Mouse (Mus musculus) gastrocnemius, adult 2 months (tissue): ENCODE measurements around the gene Nodal. TPM values are rescaled to one million over a fixed set of nuclear protein-coding genes. Genes with fewer than 3 reads are reported as not detected.

Source experiments
- DNase-seq: peaks from one replicate; pipeline ENCODE4 v3.0.0; 2022
- H3K27ac ChIP-seq: fragments of 200-600 bp; 2 replicates; pipeline ENCODE4 v1.8.1; 2022; ENCODE audit warnings: mild to moderate bottlenecking
- H3K4me3 ChIP-seq: fragments of 200-600 bp; 2 replicates; pipeline ENCODE4 v1.8.1; 2022; ENCODE audit warnings: mild to moderate bottlenecking, moderate library complexity
- CTCF ChIP-seq: fragments of 200-600 bp; IDR thresholded peaks from 2 replicates; pipeline ENCODE4 v1.8.1; 2022; ENCODE audit warnings: antibody characterized with exemption, mild to moderate bottlenecking, moderate library complexity
- intact Hi-C: fragments of 180-260 bp; cut with DNase I; formaldehyde crosslinking; loops from one replicate; pipeline ENCODE4 v1.15.1; 2025
- total RNA-seq, 2 experiments: library from RNA; stranded (reverse); gene quantifications; 2 replicates each; pipeline ENCODE4 v1.2.3; 2021

The Nodal gene
- total RNA-seq, 2 experiments from 2014 or later: 0.15 TPM; not detected in 1

- DNase-seq: peak; percentile 75
- Histone ChIP-seq H3K4me3 (no peak overlapping the region), H3K27ac (no peak overlapping the region)
- TF ChIP-seq CTCF: peak; percentile 60
- intact Hi-C loops: no loop called here
These were observed 5.5 kb downstream of the Nodal start for GRCm38 (mm10) chr10:61423289-61423688.

- H3K4me3 ChIP-seq: no peak overlapping the region
- intact Hi-C loops: no loop called here
- H3K27ac ChIP-seq: peak overlapping the region; percentile 74
- TF ChIP-seq CTCF: no peak
- DNase-seq: no peak
These were observed 6.7 kb downstream of the Nodal start for GRCm38 (mm10) chr10:61424500-61424899.

GRCm38 (mm10) chr10:61425047-61425446 lies 7.3 kb downstream of the Nodal start:
- Histone ChIP-seq H3K27ac (peak overlapping the region; percentile 74; the same call in 1 of the 2 replicates), H3K4me3 (no peak overlapping the region)
- intact Hi-C loops: no loop called here
- no peak for TF ChIP-seq CTCF
- DNase-seq: no peak

- Histone ChIP-seq H3K4me3 (0 out of 2 replicates have a peak overlapping the region, but pooled peaks have one; percentile 21), H3K27ac (peak overlapping the region; percentile 74)
- no peak for TF ChIP-seq CTCF
- DNase-seq: peak; percentile 57
- intact Hi-C loops: no loop called here
These were observed 8.5 kb downstream of the Nodal start for GRCm38 (mm10) chr10:61426251-61426757.

GRCm38 (mm10) chr10:61427951-61428350 lies 10.2 kb downstream of the Nodal start:
- peak; percentile 7 for DNase-seq
- Histone ChIP-seq H3K27ac (peak overlapping the region; percentile 74), H3K4me3 (no peak overlapping the region)
- intact Hi-C loops: no loop called here
- no peak for TF ChIP-seq CTCF

- Histone ChIP-seq H3K27ac (peak overlapping the region; percentile 74), H3K4me3 (no peak overlapping the region)
- intact Hi-C loops: no loop called here
- DNase-seq: peak; percentile 25
- TF ChIP-seq CTCF: no peak
These were observed 10.6 kb downstream of the Nodal start for GRCm38 (mm10) chr10:61428416-61428815.

GRCm38 (mm10) chr10:61429043-61429442 lies 11.3 kb downstream of the Nodal start:
- Histone ChIP-seq H3K4me3 (no peak overlapping the region), H3K27ac (peak overlapping the region; percentile 74)
- TF ChIP-seq CTCF: no peak
- intact Hi-C loops: no loop called here
- DNase-seq: peak; percentile 64

- Histone ChIP-seq H3K4me3 (no peak overlapping the region), H3K27ac (no peak overlapping the region)
- TF ChIP-seq CTCF: no peak
- intact Hi-C loops: no loop called here
- no peak for DNase-seq
These were observed 13.6 kb downstream of the Nodal start for GRCm38 (mm10) chr10:61431375-61431774.

- intact Hi-C loops: no loop called here
- no peak overlapping the region for H3K27ac ChIP-seq
- no peak overlapping the region for H3K4me3 ChIP-seq
- TF ChIP-seq CTCF: no peak
- no peak for DNase-seq
These were observed 22.5 kb downstream of the Nodal start for GRCm38 (mm10) chr10:61440202-61440800.

GRCm38 (mm10) chr10:61443456-61443855 lies 25.7 kb downstream of the Nodal start:
- Histone ChIP-seq H3K4me3 (no peak overlapping the region), H3K27ac (peak overlapping the region; percentile 46; the same call in 1 of the 2 replicates)
- intact Hi-C loops: no loop called here
- TF ChIP-seq CTCF: no peak
- no peak for DNase-seq

GRCm38 (mm10) chr10:61443876-61444275 lies 26.1 kb downstream of the Nodal start:
- no peak overlapping the region for H3K4me3 ChIP-seq
- no peak for DNase-seq
- TF ChIP-seq CTCF: no peak
- intact Hi-C loops: no loop called here
- peak overlapping the region; percentile 46; the same call in 1 of the 2 replicates for H3K27ac ChIP-seq

GRCm38 (mm10) chr10:61445016-61445415 lies 27.2 kb downstream of the Nodal start:
- peak overlapping the region; percentile 6; the same call in 1 of the 2 replicates for H3K27ac ChIP-seq
- intact Hi-C loops: no loop called here
- no peak for TF ChIP-seq CTCF
- no peak for DNase-seq
- no peak overlapping the region for H3K4me3 ChIP-seq

- peak overlapping the region; percentile 85 for H3K27ac ChIP-seq
- peak; percentile 55 for DNase-seq
- intact Hi-C loops: no loop called here
These were observed 30.0 kb downstream of the Nodal start for GRCm38 (mm10) chr10:61447581-61448353.

More at GRCm38 (mm10) chr10:61447581-61448353, 30.0 kb downstream of the Nodal start:
- peak overlapping the region; percentile 48 for H3K4me3 ChIP-seq
- no peak for TF ChIP-seq CTCF
